Mouse (Mus musculus): Measurements from ENCODE around the gene Dis3l.
"Not testable (repeated sequence)": the region's sequence is repeated elsewhere in the genome, so short reads cannot be mapped to it uniquely, and the experiment has no call there.

DNA sequence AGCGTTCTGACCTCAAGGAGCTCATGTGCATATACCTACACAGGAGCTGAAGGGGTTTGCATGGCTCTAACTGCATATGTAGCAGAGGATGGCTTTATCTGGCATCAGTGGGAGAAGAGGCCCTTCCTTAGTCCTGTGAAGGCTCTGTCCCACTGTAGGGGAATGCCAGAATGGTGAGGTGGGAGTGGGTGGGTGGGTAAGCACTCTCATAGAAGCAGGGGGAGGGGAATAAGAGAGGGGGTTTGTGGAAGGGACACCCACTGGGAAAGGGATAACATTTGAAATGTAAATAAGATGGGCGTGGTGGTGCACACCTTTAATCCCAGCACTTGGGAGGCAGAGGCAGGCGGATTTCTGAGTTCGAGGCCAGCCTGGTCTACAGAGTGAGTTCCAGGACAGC lies 38.0 kb downstream of the Dis3l start:
- not testable (repeated sequence) for TF ChIP-seq POLR2A (IDR thresholded peaks at IDR 0.05; ENCODE audit: low read depth, low read length); CTCF (IDR thresholded peaks at IDR 0.05; ENCODE audit: extremely low read depth, insufficient read depth, insufficient read length, insufficient replicate concordance)
